Mouse (Mus musculus): ENCODE data around the gene Stfa2. TPM values are rescaled to one million over a fixed set of nuclear protein-coding genes. Genes with fewer than 3 reads are reported as not detected.
"Not testable (repeated sequence)": the region's sequence is repeated elsewhere in the genome, so short reads cannot be mapped to it uniquely, and the experiment has no call there.

Gene Stfa2
- not detected in 2 replicates for polyA plus RNA-seq (2014; fragmentation: Nextera tagmentation; extraction: Ambion mirVana)

GRCm38 (mm10) chr16:36408357-36408756, at the start of gene Stfa2:
Gene Stfa2, minus strand, starts transcription at chr16:36408457.
- no peak within 1 kb of the TSS for H3K9ac ChIP-seq (ENCODE audit: low read depth, low read length)
- no peaks in the 10 kb centered on the region for H3K36me3 ChIP-seq (ENCODE audit: control insufficient read depth, insufficient read depth, low read length)
- no peak for ATAC-seq (replicated peaks; ENCODE audit: insufficient number of reproducible peaks, low FRiP score, low TSS enrichment)
- no peak within 1 kb of the TSS for H3K27ac ChIP-seq (ENCODE audit: low read depth, low read length)
- H3K4me1 ChIP-seq (ENCODE audit: control insufficient read depth, insufficient read depth, low read length): no peaks in the 10 kb centered on the region
- no peak within 1 kb of the TSS for H3K4me2 ChIP-seq
- H3K27me3 ChIP-seq (ENCODE audit: control insufficient read depth, insufficient read depth, low read length): no peaks in the 10 kb centered on the region
- no peaks in the 10 kb centered on the region for H3K9me3 ChIP-seq (replicated peaks; ENCODE audit: control insufficient read depth, low read length)
- H3K4me3 ChIP-seq (ENCODE audit: low read depth, low read length): no peak within 1 kb of the TSS

DNA sequence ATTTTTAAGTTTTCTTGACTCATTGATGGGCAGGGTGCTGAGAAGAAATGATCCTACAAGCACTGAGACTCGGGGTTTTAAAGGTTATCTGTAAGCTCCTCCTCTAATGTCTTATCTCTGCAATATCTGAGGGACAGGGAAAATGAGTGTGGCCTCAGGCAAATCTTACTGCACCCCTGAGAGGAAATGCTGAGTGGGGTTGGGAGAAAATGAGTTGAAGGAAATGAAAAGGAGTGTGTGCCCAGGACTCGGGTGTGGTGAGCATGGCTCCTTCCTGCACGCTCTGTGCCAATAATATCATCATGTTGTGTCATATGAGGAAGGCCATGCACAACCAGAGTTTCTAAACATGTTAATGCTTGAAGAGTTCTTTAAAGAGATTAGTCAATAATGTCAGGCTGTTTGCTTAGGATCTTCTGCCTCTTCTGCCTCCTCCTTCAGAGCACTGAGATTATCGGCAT, 47.1 kb upstream of the Stfa2 start, which contains the start of gene Stfa3:
Gene Stfa3, minus strand, starts transcription at position 51 of the 461 bp plus-strand sequence.
- no peaks in the 10 kb centered on the region for H3K36me3 ChIP-seq (ENCODE audit: control insufficient read depth, insufficient read depth, low read length)
- 73% methylated on average over 4 of the region's 4 CpGs for WGBS (ENCODE audit: insufficient replicate concordance)
- no peak within 1 kb of the TSS for H3K9ac ChIP-seq (ENCODE audit: low read depth, low read length)
- H3K9me3 ChIP-seq (replicated peaks; ENCODE audit: control insufficient read depth, low read length): no peaks in the 10 kb centered on the region
- H3K4me1 ChIP-seq (ENCODE audit: control insufficient read depth, insufficient read depth, low read length): no peaks in the 10 kb centered on the region
- H3K27me3 ChIP-seq (ENCODE audit: control insufficient read depth, insufficient read depth, low read length): no peaks in the 10 kb centered on the region
- H3K4me2 ChIP-seq: no peak within 1 kb of the TSS
- no peak within 1 kb of the TSS for H3K27ac ChIP-seq (ENCODE audit: low read depth, low read length)
- ATAC-seq (replicated peaks; ENCODE audit: insufficient number of reproducible peaks, low FRiP score, low TSS enrichment): no peak
- no peak within 1 kb of the TSS for H3K4me3 ChIP-seq (ENCODE audit: low read depth, low read length)

GRCm38 (mm10) chr16:36420979-36421378, 12.7 kb upstream of the Stfa2 start:
- H3K27me3 ChIP-seq (ENCODE audit: control insufficient read depth, insufficient read depth, low read length); H3K36me3 ChIP-seq (ENCODE audit: control insufficient read depth, insufficient read depth, low read length); H3K9me3 ChIP-seq (replicated peaks; ENCODE audit: control insufficient read depth, low read length); H3K4me3 ChIP-seq (ENCODE audit: low read depth, low read length); H3K27ac ChIP-seq (ENCODE audit: low read depth, low read length); H3K9ac ChIP-seq (ENCODE audit: low read depth, low read length); ATAC-seq (replicated peaks; ENCODE audit: insufficient number of reproducible peaks, low FRiP score, low TSS enrichment); H3K4me2 ChIP-seq; H3K4me1 ChIP-seq (ENCODE audit: control insufficient read depth, insufficient read depth, low read length): not testable (repeated sequence)
- 76% methylated on average over 1 of the region's 1 CpGs for WGBS (ENCODE audit: insufficient replicate concordance)

- no peak overlapping the region for H3K4me2 ChIP-seq
- WGBS (ENCODE audit: insufficient replicate concordance): 21% methylated on average over 4 of the region's 4 CpGs
- no peak for ATAC-seq (replicated peaks; ENCODE audit: insufficient number of reproducible peaks, low FRiP score, low TSS enrichment)
Measured at GRCm38 (mm10) chr16:36389060-36389459, 19.2 kb downstream of the Stfa2 start.

GRCm38 (mm10) chr16:36367648-36368047, 40.6 kb downstream of the Stfa2 start, which contains the start of gene BC100530:
Gene BC100530, minus strand, starts transcription at chr16:36367748.
- not testable (repeated sequence) for H3K4me1 ChIP-seq (ENCODE audit: control insufficient read depth, insufficient read depth, low read length); H3K9me3 ChIP-seq (replicated peaks; ENCODE audit: control insufficient read depth, low read length); H3K27ac ChIP-seq (ENCODE audit: low read depth, low read length); H3K9ac ChIP-seq (ENCODE audit: low read depth, low read length); H3K27me3 ChIP-seq (ENCODE audit: control insufficient read depth, insufficient read depth, low read length); H3K36me3 ChIP-seq (ENCODE audit: control insufficient read depth, insufficient read depth, low read length); H3K4me3 ChIP-seq (ENCODE audit: low read depth, low read length); H3K4me2 ChIP-seq; ATAC-seq (replicated peaks; ENCODE audit: insufficient number of reproducible peaks, low FRiP score, low TSS enrichment)
- WGBS (ENCODE audit: insufficient replicate concordance): 69% methylated on average over 3 of the region's 3 CpGs

More at GRCm38 (mm10) chr16:36389060-36389459, 19.2 kb downstream of the Stfa2 start:
- Histone ChIP-seq H3K27ac (ENCODE audit: low read depth, low read length) (no peak overlapping the region), H3K4me3 (ENCODE audit: low read depth, low read length) (no peak overlapping the region), H3K36me3 (ENCODE audit: control insufficient read depth, insufficient read depth, low read length) (no peaks in the 10 kb centered on the region), H3K9ac (ENCODE audit: low read depth, low read length) (no peak overlapping the region), H3K4me1 (ENCODE audit: control insufficient read depth, insufficient read depth, low read length) (no peaks in the 10 kb centered on the region), H3K9me3 (replicated peaks; ENCODE audit: control insufficient read depth, low read length) (no peaks in the 10 kb centered on the region), H3K27me3 (ENCODE audit: control insufficient read depth, insufficient read depth, low read length) (no peaks in the 10 kb centered on the region)

Other genes with a start within 250 kb of the Stfa2 start
- not detected in 2 replicates for gene Gm5483, start 224.2 kb downstream of the Stfa2 start, polyA plus RNA-seq (2014; fragmentation: Nextera tagmentation; extraction: Ambion mirVana)
- gene Gm5416, start 198.1 kb downstream of the Stfa2 start, polyA plus RNA-seq (2014; fragmentation: Nextera tagmentation; extraction: Ambion mirVana): not detected in 2 replicates
- gene 2010005H15Rik, start 187.0 kb downstream of the Stfa2 start, polyA plus RNA-seq (2014; fragmentation: Nextera tagmentation; extraction: Ambion mirVana): not detected in 2 replicates
- 0.99 and 2.5 TPM in 2 replicates for gene Stfa1, start 131.5 kb downstream of the Stfa2 start, polyA plus RNA-seq (2014; fragmentation: Nextera tagmentation; extraction: Ambion mirVana)
- not detected in 2 replicates for gene BC117090, start 74.1 kb downstream of the Stfa2 start, polyA plus RNA-seq (2014; fragmentation: Nextera tagmentation; extraction: Ambion mirVana)
- gene BC100530, start 40.7 kb downstream of the Stfa2 start, polyA plus RNA-seq (2014; fragmentation: Nextera tagmentation; extraction: Ambion mirVana): 0.90 and 2.3 TPM in 2 replicates
- gene Stfa3, start 46.9 kb upstream of the Stfa2 start, polyA plus RNA-seq (2014; fragmentation: Nextera tagmentation; extraction: Ambion mirVana): not detected in 2 replicates
- gene Casr, start 153.7 kb upstream of the Stfa2 start, polyA plus RNA-seq (2014; fragmentation: Nextera tagmentation; extraction: Ambion mirVana): 0.14 and 0.37 TPM in 2 replicates

Data from heart, embryonic 11.5 days (tissue).